Mouse (Mus musculus) left cerebral cortex, adult 9 months (tissue): ENCODE data around the gene Erv3.

Source experiments
- DNase-seq, 2 experiments: peaks; one replicate each; pipeline ENCODE4 v3.0.0; 2022; ENCODE audit warnings: low spot score in 2 of 2

Gene Erv3

GRCm38 (mm10) chr2:131822492-131822891, 37.1 kb downstream of the Erv3 start:
- DNase-seq: no peak

DNA sequence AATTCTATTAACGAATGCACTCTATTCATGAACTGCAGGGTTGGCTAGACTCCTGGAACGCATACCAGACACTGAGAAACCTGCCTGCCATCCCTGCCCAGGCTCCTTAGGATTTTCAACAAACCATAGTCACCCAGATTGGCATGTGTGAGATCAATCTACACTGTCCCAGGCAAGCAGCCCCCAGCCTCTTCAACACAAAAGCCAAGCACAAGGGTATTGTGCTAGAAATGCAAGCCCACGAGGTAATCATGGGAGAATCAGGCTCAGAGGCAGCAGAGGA, 37.9 kb downstream of the Erv3 start:
- no peak for DNase-seq

DNA sequence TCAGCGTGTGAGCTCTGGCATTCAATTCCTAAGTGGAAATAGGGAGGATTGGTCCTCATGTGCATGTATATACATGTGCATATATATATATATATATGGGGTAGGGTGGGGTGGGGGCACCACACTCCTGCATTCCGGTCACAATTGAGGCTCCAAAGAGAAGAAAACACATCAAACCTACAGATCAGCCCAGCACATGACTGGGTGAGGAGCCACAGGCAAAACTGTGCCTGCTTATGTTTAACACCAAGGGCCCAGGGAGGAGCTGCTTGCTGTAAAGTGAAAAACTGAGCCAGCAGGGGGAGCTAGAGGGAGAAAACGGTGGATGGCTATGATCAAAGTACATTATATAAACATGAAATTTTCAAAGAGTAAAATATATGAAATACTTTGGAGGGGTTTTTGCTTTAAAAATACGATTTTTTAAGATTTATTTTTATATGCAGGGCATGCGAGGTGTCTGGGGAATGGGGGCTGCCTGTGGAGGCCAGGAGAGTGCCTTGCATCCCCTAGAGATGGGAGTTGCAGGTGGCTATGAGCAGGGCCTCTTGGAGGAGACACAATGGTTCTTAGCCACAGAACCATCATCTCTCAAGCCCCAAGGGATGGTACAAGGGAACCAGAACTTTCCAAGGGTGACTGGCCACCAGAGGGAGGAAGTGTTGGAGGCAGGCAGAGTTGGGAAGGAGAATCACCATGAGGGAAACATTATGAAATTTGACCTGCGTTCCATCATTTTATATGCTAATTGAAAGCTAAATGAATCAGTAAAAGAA, 38.4 kb downstream of the Erv3 start:
- peak in 1 of 2 experiments; percentile 93 for DNase-seq

DNA sequence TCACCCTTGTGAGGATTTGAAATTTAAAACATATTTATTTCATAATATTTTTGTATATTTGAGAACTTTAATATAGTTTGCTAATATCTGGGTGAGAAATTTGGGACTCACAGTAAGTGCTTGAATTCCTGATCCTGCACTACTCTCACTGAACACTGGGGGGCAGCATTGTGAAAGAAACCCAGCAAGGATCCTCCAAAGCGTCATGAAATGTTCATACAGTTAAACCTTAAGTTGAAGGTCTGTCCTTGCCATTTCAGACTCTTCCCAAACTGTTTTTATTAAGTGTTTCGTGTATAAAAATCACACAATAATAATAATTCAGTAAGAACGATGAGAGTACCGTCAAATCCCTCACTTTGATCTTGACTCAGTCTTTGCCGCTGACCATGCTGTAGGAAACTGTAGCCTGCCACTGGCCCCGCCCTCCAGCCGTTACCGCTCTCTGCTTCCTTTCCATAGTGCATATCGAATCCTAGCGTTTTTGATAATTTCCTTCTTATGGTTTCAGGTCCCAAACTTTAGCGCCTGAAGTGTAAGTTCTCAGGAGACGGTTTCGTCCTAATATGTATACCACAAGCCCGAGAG, 39.4 kb downstream of the Erv3 start:
- peak in 1 of 2 experiments; percentile 91 for DNase-seq

DNA sequence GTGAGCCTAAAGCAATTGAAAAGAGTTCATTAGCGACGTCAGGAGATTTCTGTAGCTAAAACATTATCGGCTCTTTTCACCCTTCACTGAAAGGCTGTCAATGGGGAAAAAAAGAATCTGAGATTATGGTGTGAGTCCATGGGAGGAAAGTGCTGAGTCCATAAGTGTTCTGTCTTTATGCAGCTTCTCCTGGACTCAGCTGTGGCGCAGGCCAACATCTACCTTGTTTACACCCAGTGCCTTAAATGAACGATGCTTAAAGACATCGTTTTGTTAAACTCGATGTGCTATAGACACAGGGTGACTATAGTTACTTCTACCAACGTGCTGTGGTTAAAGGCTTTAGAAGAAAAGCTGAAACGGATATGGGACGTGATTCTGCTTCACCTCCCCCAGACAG, 45.2 kb downstream of the Erv3 start:
- DNase-seq: no peak

DNA sequence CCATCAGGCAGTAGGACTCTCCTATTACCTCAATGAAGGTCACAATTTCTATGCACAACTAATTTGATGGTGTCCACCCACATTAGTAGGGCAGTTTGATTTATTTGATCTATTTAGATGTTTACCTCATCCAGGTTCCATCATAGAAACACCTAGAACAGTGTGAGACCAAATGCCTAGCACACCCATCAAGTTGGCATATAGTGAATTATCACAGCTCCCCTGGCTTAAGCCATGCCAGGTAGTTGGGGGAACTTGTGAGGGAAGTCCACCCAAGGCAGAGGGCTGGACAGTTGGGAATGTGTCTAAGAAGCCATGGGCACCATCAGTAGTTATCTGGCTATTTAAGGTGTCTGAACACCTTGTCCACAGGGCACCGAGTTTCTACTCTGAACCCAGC, 46.1 kb downstream of the Erv3 start:
- DNase-seq: no peak

DNA sequence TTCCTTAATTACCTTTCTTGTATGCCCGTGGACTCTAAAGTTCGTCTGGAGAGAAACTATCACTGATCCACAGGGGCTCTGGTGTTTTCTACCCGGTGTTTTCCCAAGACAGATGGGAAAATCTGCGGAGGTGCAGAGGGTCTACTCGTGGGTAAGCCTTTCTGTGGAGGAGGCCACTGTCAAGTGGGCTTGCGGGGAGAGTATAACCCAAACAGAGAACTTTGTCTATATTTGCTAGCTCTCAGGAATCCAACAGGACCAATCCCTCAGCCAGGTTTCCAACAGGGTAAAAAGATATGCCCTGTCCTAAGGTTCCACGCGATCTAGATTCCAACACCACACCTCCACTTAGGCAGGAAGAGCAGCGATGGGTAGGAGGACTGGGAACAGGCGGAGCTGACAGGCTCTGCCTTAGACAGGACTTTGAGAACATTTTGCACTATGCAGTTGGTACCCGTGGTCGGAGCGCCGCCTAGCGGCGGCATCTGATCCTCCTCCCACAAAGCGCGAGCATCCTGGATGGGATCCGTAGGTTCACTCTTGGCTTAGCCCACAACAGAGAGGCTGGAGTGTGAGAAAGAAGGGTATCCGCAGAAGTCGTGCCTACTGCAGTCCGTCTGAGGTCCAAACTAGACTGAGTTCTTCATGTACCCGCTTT, 46.9 kb downstream of the Erv3 start:
- peak in 1 of 2 experiments; percentile 83 for DNase-seq

DNA sequence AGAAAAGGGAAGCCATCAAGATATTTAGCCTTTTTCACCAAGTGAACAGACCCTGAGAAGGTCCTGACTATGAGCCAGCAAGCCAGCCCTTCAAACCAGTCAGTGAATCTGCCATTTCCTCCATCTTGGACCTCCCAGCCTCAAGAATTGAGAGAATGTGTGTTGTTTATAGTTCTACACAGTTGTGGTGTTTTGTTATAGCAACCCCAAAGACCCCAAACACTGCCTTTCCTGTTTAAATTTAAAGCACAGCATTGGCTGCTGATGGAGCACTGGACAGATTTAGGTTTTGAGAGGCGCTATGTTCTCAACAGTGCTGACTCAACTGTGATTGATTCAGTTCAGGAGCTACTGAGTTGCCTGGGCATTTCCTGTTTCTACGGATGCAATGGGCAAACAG, 47.9 kb downstream of the Erv3 start:
- DNase-seq: no peak

- DNase-seq: no peak
These were observed 50.7 kb downstream of the Erv3 start for GRCm38 (mm10) chr2:131808856-131809255.

DNA sequence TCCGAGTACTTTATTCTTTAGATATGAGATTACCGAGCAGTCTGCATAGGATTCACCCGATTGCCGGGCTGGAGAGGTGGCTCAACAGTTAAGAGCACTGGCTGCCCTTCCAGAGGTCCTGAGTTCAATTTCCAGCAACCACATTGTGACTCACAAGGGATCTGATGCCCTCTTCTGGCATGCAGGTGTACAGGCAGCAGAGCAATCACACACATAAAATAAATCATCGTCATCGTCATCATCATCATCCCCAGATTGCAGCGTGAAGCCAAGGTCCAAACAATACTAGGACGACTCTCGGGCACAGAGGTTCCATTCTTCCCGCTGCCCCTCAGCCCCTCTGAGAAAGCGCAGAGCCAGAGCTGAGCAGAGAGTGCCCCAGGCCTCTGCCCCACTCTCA, 51.9 kb downstream of the Erv3 start:
- DNase-seq: no peak

DNA sequence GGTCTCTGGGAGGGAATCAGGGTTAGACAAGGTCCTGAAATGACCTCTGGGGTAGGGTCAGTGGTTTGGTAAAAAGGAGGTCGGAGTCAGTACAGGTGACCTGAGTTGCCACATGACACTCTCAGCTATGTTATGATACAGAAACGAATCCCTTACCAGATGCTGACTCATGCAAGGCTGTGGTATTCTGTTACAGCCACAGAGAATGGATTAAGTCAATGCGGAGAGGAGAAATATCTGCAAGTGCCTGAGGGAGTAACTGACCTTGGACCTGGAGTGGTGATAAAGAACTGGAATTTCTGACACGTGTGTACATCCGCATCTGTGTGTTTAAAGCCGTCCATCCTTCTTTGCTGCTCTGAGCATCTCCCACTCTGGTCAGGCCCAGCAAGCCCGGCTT, 52.7 kb downstream of the Erv3 start:
- no peak for DNase-seq

GRCm38 (mm10) chr2:131805306-131805705, 54.2 kb downstream of the Erv3 start:
- DNase-seq: no peak

- no peak for DNase-seq
These were observed 55.7 kb downstream of the Erv3 start for GRCm38 (mm10) chr2:131803801-131804200.
